Mouse (Mus musculus) thymus, adult 2 months (tissue): ENCODE results near the gene Tmem131.

ENCODE experiments used
- CTCF ChIP-seq: fragments of 200-500 bp; IDR thresholded peaks from 2 replicates; pipeline ENCODE4 v1.5.1; 2012; ENCODE audit warnings: mild to moderate bottlenecking, control low read depth, low read length, moderate library complexity, borderline replicate concordance; ENCODE audit not compliant: control insufficient read depth, poor library complexity, insufficient read depth; ENCODE audit errors: extremely low read depth
- POLR2A ChIP-seq: fragments of 200-500 bp; IDR thresholded peaks from 2 replicates; pipeline ENCODE4 v1.6.1; 2012; ENCODE audit warnings: mild to moderate bottlenecking, low read length, control low read depth, moderate library complexity; ENCODE audit not compliant: control insufficient read depth, poor library complexity, insufficient read depth; ENCODE audit errors: extremely low read depth

- TF ChIP-seq POLR2A (no peak), CTCF (no peak)
These were observed 184.4 kb downstream of the Tmem131 start for GRCm38 (mm10) chr1:36759076-36759475.
